Mouse (Mus musculus): Measurements from ENCODE around the gene Vmn1r116. TPM values are rescaled to one million over a fixed set of nuclear protein-coding genes. Genes with fewer than 3 reads are reported as not detected.
"Not testable (repeated sequence)": the region's sequence is repeated elsewhere in the genome, so short reads cannot be mapped to it uniquely, and the experiment has no call there.

Gene Vmn1r116
- not detected in 2 replicates for polyA plus RNA-seq (2014; fragmentation: Nextera tagmentation; extraction: Ambion mirVana)

DNA sequence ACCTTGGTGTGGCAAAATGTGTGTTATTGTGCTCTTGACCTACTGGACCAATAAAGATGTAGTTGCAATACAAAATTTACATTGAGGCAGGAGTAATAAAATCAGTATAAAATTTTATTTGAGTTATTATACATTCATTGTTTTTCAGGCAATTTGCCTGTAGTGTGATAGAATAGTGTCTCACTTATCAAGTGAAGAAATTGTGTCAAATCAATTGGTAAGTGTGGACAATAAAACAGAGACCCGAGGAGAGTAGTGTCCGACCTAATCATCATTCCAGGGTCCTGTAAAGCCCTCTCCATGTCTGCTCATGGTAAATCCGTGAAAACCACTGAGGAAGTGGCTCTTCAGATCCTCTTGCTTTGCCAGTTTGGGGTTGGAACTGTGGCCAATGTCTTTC is at the start of gene Vmn1r116:
Gene Vmn1r116, plus strand, starts transcription at position 301 of the 400 bp plus-strand sequence.
- not testable (repeated sequence) for H3K27ac ChIP-seq (replicated peaks; ENCODE audit: low read depth, low read length); H3K9ac ChIP-seq (ENCODE audit: low read depth, low read length); H3K27me3 ChIP-seq (replicated peaks; ENCODE audit: control insufficient read depth, insufficient read depth, low read length); H3K9me3 ChIP-seq (ENCODE audit: control insufficient read depth, low read length); H3K4me1 ChIP-seq (ENCODE audit: control insufficient read depth, insufficient read depth, low read length); DNase-seq (ENCODE audit: low spot score); H3K36me3 ChIP-seq (ENCODE audit: control insufficient read depth, insufficient read depth, low read length); ATAC-seq (ENCODE audit: low read depth); H3K4me3 ChIP-seq (ENCODE audit: low read depth, low read length); H3K4me2 ChIP-seq (ENCODE audit: low read depth, low read length)
- 70% methylated on average over 2 of the region's 3 CpGs for WGBS

DNA sequence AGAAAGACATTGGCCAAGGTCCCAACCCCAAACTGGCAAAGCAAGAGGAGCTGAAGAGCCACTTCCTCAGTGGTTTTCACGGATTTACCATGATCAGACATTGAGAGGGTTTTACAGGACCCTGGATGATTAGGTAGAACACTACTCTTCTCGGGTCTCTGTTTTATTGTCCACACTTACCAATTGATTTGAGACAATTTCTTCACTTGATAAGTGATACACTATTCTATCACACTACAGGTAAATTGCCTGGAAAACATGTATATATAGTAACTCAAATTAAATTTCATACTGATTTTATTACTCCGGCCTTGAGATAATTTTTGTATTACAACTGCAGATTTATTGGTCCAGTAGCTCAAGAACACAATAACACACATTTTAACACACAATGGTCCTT is 27.2 kb upstream of the Vmn1r116 start, which contains the start of gene Vmn1r115:
Gene Vmn1r115, minus strand, starts transcription at position 101 of the 400 bp plus-strand sequence.
- H3K4me2 ChIP-seq (ENCODE audit: low read depth, low read length); H3K27ac ChIP-seq (replicated peaks; ENCODE audit: low read depth, low read length); H3K36me3 ChIP-seq (ENCODE audit: control insufficient read depth, insufficient read depth, low read length); DNase-seq (ENCODE audit: low spot score); H3K9ac ChIP-seq (ENCODE audit: low read depth, low read length); ATAC-seq (ENCODE audit: low read depth); H3K27me3 ChIP-seq (replicated peaks; ENCODE audit: control insufficient read depth, insufficient read depth, low read length); H3K9me3 ChIP-seq (ENCODE audit: control insufficient read depth, low read length); H3K4me3 ChIP-seq (ENCODE audit: low read depth, low read length); H3K4me1 ChIP-seq (ENCODE audit: control insufficient read depth, insufficient read depth, low read length): not testable (repeated sequence)
- WGBS = 93% methylated on average over 1 of the region's 3 CpGs

DNA sequence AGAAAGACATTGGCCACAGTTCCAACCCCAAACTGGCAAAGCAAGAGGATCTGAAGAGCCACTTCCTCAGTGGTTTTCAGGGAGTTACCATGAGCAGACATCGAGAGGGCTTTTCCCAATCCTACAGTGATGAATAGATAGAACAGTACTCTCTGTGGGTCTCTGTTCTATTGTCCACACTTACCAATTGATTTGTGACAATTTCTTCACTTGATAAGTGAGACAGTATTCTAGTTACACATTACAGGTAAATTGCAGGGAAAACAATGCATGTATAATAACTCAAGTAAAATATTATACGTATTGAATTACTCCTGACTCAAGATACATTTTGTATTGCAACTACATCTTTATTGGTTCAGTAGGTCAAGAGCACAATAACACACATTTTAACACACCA is 12.0 kb downstream of the Vmn1r116 start, which contains the start of gene Vmn1r117:
Gene Vmn1r117, minus strand, starts transcription at position 101 of the 400 bp plus-strand sequence.
- not testable (repeated sequence) for DNase-seq (ENCODE audit: low spot score); H3K36me3 ChIP-seq (ENCODE audit: control insufficient read depth, insufficient read depth, low read length); H3K27ac ChIP-seq (replicated peaks; ENCODE audit: low read depth, low read length); H3K9ac ChIP-seq (ENCODE audit: low read depth, low read length); ATAC-seq (ENCODE audit: low read depth); H3K4me1 ChIP-seq (ENCODE audit: control insufficient read depth, insufficient read depth, low read length); H3K4me2 ChIP-seq (ENCODE audit: low read depth, low read length); H3K4me3 ChIP-seq (ENCODE audit: low read depth, low read length); H3K27me3 ChIP-seq (replicated peaks; ENCODE audit: control insufficient read depth, insufficient read depth, low read length); H3K9me3 ChIP-seq (ENCODE audit: control insufficient read depth, low read length)
- WGBS = no CpG with 5 or more reads among the region's 2 CpGs

DNA sequence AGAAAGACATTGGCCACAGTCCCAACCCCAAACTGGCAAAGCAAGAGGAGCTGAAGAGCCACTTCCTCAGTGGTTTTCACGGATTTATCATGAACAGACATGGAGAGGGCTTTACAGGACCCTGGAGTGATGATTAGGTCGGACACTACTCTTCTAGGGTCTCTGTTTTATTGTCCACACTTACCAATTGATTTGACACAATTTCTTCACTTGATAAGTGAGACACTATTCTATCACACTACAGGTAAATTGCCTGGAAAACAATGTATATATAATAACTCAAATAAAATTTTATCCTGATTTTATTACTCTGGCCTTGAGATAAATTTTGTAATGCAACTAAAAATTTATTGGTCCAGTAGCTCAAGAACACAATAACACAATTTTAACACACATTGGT is 40.2 kb downstream of the Vmn1r116 start, which contains the start of gene Vmn1r118:
Gene Vmn1r118, minus strand, starts transcription at position 101 of the 400 bp plus-strand sequence.
- not testable (repeated sequence) for H3K9me3 ChIP-seq (ENCODE audit: control insufficient read depth, low read length); ATAC-seq (ENCODE audit: low read depth); DNase-seq (ENCODE audit: low spot score); H3K4me1 ChIP-seq (ENCODE audit: control insufficient read depth, insufficient read depth, low read length); H3K36me3 ChIP-seq (ENCODE audit: control insufficient read depth, insufficient read depth, low read length); H3K4me3 ChIP-seq (ENCODE audit: low read depth, low read length); H3K9ac ChIP-seq (ENCODE audit: low read depth, low read length); H3K27ac ChIP-seq (replicated peaks; ENCODE audit: low read depth, low read length); H3K27me3 ChIP-seq (replicated peaks; ENCODE audit: control insufficient read depth, insufficient read depth, low read length); H3K4me2 ChIP-seq (ENCODE audit: low read depth, low read length)
- WGBS = no CpG with 5 or more reads among the region's 2 CpGs

Other genes with a start within 250 kb of the Vmn1r116 start
- gene Vmn1r107, start 203.3 kb upstream of the Vmn1r116 start, polyA plus RNA-seq (2014; fragmentation: Nextera tagmentation; extraction: Ambion mirVana) = not detected in 2 replicates
- gene Vmn1r111, start 169.0 kb upstream of the Vmn1r116 start, polyA plus RNA-seq (2014; fragmentation: Nextera tagmentation; extraction: Ambion mirVana) = not detected in 2 replicates
- not detected in 2 replicates for gene Gm10668, start 141.6 kb upstream of the Vmn1r116 start, polyA plus RNA-seq (2014; fragmentation: Nextera tagmentation; extraction: Ambion mirVana)
- gene Vmn1r112, start 101.1 kb upstream of the Vmn1r116 start, polyA plus RNA-seq (2014; fragmentation: Nextera tagmentation; extraction: Ambion mirVana) = not detected in 2 replicates
- gene Vmn1r113, start 85.0 kb upstream of the Vmn1r116 start, polyA plus RNA-seq (2014; fragmentation: Nextera tagmentation; extraction: Ambion mirVana) = not detected in 2 replicates
- gene Vmn1r114, start 60.1 kb upstream of the Vmn1r116 start, polyA plus RNA-seq (2014; fragmentation: Nextera tagmentation; extraction: Ambion mirVana) = not detected in 2 replicates
- not detected in 2 replicates for gene Vmn1r115, start 27.3 kb upstream of the Vmn1r116 start, polyA plus RNA-seq (2014; fragmentation: Nextera tagmentation; extraction: Ambion mirVana)
- not detected in 2 replicates for gene Vmn1r117, start 11.9 kb downstream of the Vmn1r116 start, polyA plus RNA-seq (2014; fragmentation: Nextera tagmentation; extraction: Ambion mirVana)
- not detected in 2 replicates for gene Vmn1r118, start 40.1 kb downstream of the Vmn1r116 start, polyA plus RNA-seq (2014; fragmentation: Nextera tagmentation; extraction: Ambion mirVana)
- not detected in 2 replicates for gene Vmn1r119, start 140.2 kb downstream of the Vmn1r116 start, polyA plus RNA-seq (2014; fragmentation: Nextera tagmentation; extraction: Ambion mirVana)
- not detected in 2 replicates for gene Vmn1r120, start 181.5 kb downstream of the Vmn1r116 start, polyA plus RNA-seq (2014; fragmentation: Nextera tagmentation; extraction: Ambion mirVana)
- not detected in 2 replicates for gene Vmn1r121, start 226.3 kb downstream of the Vmn1r116 start, polyA plus RNA-seq (2014; fragmentation: Nextera tagmentation; extraction: Ambion mirVana)

Data from embryonic facial prominence, embryonic 14.5 days (tissue).